Mouse (Mus musculus) CD4-positive, CD25-positive, alpha-beta regulatory T cell (primary cell): ENCODE results near the gene Fsd2. TPM values are rescaled to one million over a fixed set of nuclear protein-coding genes. Genes with fewer than 3 reads are reported as not detected.

Experiments
- polyA plus RNA-seq: library from polyadenylated mRNA; unstranded; fragments of 100-300 nt; shearing (Covaris generic); gene quantifications from one replicate; pipeline ENCODE4 v1.2.1, GENCODE M21; 2017

Fsd2 gene
- 4.8 TPM for polyA plus RNA-seq

GRCm38 (mm10) chr7:81566892-81567291, at the start of gene Fsd2:
Gene Fsd2 (minus strand): TSS chr7:81566944.

DNA sequence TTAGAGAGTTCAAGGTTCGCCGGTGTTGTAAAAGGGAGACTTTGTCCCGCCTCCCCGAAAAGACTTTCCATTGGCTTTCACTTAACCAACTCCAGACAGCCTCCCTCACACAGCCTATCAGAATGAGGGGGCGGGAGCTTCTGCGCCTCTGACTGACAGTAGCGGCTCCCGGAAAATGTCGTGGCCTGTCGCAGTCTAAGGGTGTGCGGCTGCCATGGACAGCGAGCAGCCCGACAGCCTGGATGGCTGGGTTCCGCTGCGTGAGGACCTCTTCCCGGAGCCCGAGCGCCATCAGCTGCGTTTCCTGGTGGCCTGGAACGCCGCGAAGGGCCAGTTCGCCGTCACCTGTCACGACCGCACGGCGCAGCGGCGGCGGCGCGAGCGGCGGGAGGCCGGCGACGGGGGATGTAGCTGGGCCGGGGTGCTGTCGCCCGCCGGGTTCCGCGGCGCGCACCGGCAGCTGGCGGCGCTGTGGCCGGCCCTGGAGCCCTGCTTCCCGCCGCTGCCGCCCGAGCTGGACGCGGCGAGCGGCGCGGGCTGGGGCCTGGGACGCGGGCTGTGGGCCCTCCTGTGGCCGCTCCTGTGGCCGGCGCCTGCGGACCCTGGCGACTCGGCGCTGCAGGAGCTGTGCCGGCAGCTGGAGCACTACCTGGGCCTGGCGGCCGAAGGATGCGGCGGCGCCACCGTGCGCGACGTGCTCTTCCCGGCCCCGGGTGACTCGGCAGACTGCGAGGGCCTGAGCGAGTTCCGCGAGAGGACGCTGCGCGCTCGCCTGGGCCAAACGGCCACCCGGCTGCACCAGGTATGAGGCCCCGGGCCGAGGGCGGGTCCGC, 4.6 kb upstream of the Fsd2 start, which contains the start of gene Whamm:
Whamm (plus strand) TSS at position 159 of the 833 bp plus-strand sequence.

GRCm38 (mm10) chr7:81498181-81498580, 68.6 kb downstream of the Fsd2 start, which contains the start of gene BC048679:
Gene BC048679 (minus strand): TSS chr7:81498281.

GRCm38 (mm10) chr7:81493331-81494021, 73.3 kb downstream of the Fsd2 start, which contains the start of gene Ap3b2:
Gene Ap3b2 (minus strand): TSS chr7:81493925.

Other genes with a start within 250 kb of the Fsd2 start
- 726 TPM for gene Rps17, start 221.7 kb downstream of the Fsd2 start, polyA plus RNA-seq
- gene Cpeb1, start 111.5 kb downstream of the Fsd2 start, polyA plus RNA-seq, result not detected
- not detected for gene Ap3b2, start 73.0 kb downstream of the Fsd2 start, polyA plus RNA-seq
- not detected for gene BC048679, start 68.7 kb downstream of the Fsd2 start, polyA plus RNA-seq
- 41.6 TPM for gene Whamm, start 4.3 kb upstream of the Fsd2 start, polyA plus RNA-seq
- gene Homer2, start 140.6 kb upstream of the Fsd2 start, polyA plus RNA-seq, result 0.41 TPM
- 148 TPM for gene Ramac, start 196.0 kb upstream of the Fsd2 start, polyA plus RNA-seq
- gene 3110040N11Rik, start 222.5 kb upstream of the Fsd2 start, polyA plus RNA-seq, result 63.6 TPM